Mouse (Mus musculus) gastrocnemius, postnatal 14 days (tissue): ENCODE measurements at regions not wholly inside any gene's neighbourhood (a gene's known extent, or its start where the extent isn't known, plus 50 kb on each side); places are given as distances from the start of the nearest gene placed in this dataset.

Experiments
- DNase-seq: peaks from one replicate; pipeline ENCODE4 v3.0.0; 2021; ENCODE audit warnings: mixed read lengths
- intact Hi-C: fragments of 180-260 bp; cut with DNase I; formaldehyde crosslinking; loops from one replicate; pipeline ENCODE4 v1.15.1; 2025; ENCODE audit warnings: low total_unique reads

GRCm38 (mm10) chr3:35101286-35101685, 451.1 kb downstream of the Sox2 start:
- intact Hi-C loops = no loop called here
- DNase-seq = no peak

GRCm38 (mm10) chr3:35101951-35102350, 451.7 kb downstream of the Sox2 start:
- DNase-seq = no peak
- intact Hi-C loops = loop anchor here (2.0 kb wide), 1 partner anchor 453 kb away; no protein-coding TSS in a partner anchor

GRCm38 (mm10) chr3:35102715-35103591, 452.7 kb downstream of the Sox2 start:
- intact Hi-C loops = loop anchor here (2.0 kb wide), 1 partner anchor 454 kb away; no protein-coding TSS in a partner anchor
- DNase-seq = peak; percentile 42

GRCm38 (mm10) chr3:35104884-35105283, 454.7 kb downstream of the Sox2 start:
- intact Hi-C loops = no loop called here
- DNase-seq = no peak

GRCm38 (mm10) chr3:35106097-35106496, 455.9 kb downstream of the Sox2 start:
- no peak for DNase-seq
- intact Hi-C loops = no loop called here

- intact Hi-C loops = no loop called here
- no peak for DNase-seq
Measured at GRCm38 (mm10) chr3:35133477-35133876, 483.3 kb downstream of the Sox2 start.

- DNase-seq = no peak
Measured at GRCm38 (mm10) chr3:35141500-35142220, 491.5 kb downstream of the Sox2 start.

GRCm38 (mm10) chr3:35142683-35143082, 492.5 kb downstream of the Sox2 start:
- intact Hi-C loops = no loop called here
- no peak for DNase-seq

More at GRCm38 (mm10) chr3:35141500-35142220, 491.5 kb downstream of the Sox2 start:
- intact Hi-C loops = no loop called here

GRCm38 (mm10) chr3:35145569-35145968, 495.4 kb downstream of the Sox2 start:
- DNase-seq = no peak
- intact Hi-C loops = no loop called here

- intact Hi-C loops = no loop called here
- no peak for DNase-seq
Measured at GRCm38 (mm10) chr3:35146681-35147080, 496.5 kb downstream of the Sox2 start.

GRCm38 (mm10) chr3:35149251-35149691, 499.1 kb downstream of the Sox2 start:
- DNase-seq = no peak
- intact Hi-C loops = no loop called here

GRCm38 (mm10) chr3:35152191-35152590, 502.0 kb downstream of the Sox2 start:
- intact Hi-C loops = no loop called here
- no peak for DNase-seq

GRCm38 (mm10) chr3:35154266-35154665, 504.1 kb downstream of the Sox2 start:
- no peak for DNase-seq
- intact Hi-C loops = no loop called here

- intact Hi-C loops = no loop called here
- DNase-seq = no peak
Measured at GRCm38 (mm10) chr3:35168676-35169075, 518.5 kb downstream of the Sox2 start.

- no peak for DNase-seq
Measured at GRCm38 (mm10) chr3:35178759-35179440, 528.7 kb downstream of the Sox2 start.

GRCm38 (mm10) chr3:35208526-35208925, 545.4 kb upstream of the Atp11b start:
- intact Hi-C loops = no loop called here
- no peak for DNase-seq

More at GRCm38 (mm10) chr3:35178759-35179440, 528.7 kb downstream of the Sox2 start:
- intact Hi-C loops = no loop called here

GRCm38 (mm10) chr3:35219394-35219793, 534.5 kb upstream of the Atp11b start:
- DNase-seq = no peak
- intact Hi-C loops = no loop called here

- intact Hi-C loops = no loop called here
- no peak for DNase-seq
Measured at GRCm38 (mm10) chr3:35221183-35221582, 532.7 kb upstream of the Atp11b start.

- DNase-seq = no peak
- intact Hi-C loops = no loop called here
Measured at GRCm38 (mm10) chr3:35222251-35222650, 531.7 kb upstream of the Atp11b start.
